Mouse (Mus musculus): ENCODE results near the gene Flnb. TPM values are rescaled to one million over a fixed set of nuclear protein-coding genes. Genes with fewer than 3 reads are reported as not detected.

Gene Flnb
- polyA plus RNA-seq, 1 experiment from 2014 or later = 12.0 TPM

GRCm38 (mm10) chr14:7918150-7918991 is 100.6 kb downstream of the Flnb start:
- H3K4me3 ChIP-seq (ENCODE audit: low read depth, low read length) = no peak overlapping the region
- H3K9ac ChIP-seq (ENCODE audit: low read length) = no peak overlapping the region
- no peaks in the 10 kb centered on the region for H3K4me1 ChIP-seq (ENCODE audit: control insufficient read depth, insufficient read depth, low read length)
- H3K27ac ChIP-seq (ENCODE audit: low read depth, low read length) = no peak overlapping the region
- no peak overlapping the region for H3K4me2 ChIP-seq
- H3K27me3 ChIP-seq (ENCODE audit: control insufficient read depth, insufficient read depth, low read length) = no peaks in the 10 kb centered on the region
- WGBS = 90% methylated on average over 6 of the region's 6 CpGs
- no peak for ATAC-seq (ENCODE audit: low FRiP score)
- no peaks in the 10 kb centered on the region for H3K9me3 ChIP-seq (ENCODE audit: control insufficient read depth, low read length)
- peaks cover 11% of the 10 kb centered on the region for H3K36me3 ChIP-seq (ENCODE audit: control insufficient read depth, insufficient read depth, low read length)
- DNase-seq (ENCODE audit: low spot score, missing footprints) = no peak

DNA sequence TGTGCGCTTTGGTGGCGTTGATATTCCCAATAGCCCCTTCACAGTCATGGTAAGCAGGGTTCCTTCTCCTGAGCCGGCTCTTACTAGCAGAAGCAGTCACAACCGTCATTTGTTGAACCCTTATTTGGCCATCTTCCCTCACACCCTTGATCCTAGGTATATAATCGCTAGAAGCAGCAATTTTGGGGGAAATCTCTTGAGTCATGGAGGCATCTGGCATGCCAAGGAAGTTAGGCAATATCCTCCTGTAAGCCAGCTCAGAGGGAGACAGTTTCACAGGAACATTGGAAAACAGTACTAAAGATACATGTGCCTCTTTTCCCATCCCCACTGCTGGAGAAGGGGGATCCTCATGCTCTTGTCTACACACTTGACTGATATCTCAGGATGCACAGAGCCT is 101.6 kb downstream of the Flnb start:
- Histone ChIP-seq H3K36me3 (ENCODE audit: control insufficient read depth, insufficient read depth, low read length) (peaks cover 13% of the 10 kb centered on the region), H3K9ac (ENCODE audit: low read length) (no peak overlapping the region), H3K9me3 (ENCODE audit: control insufficient read depth, low read length) (no peaks in the 10 kb centered on the region), H3K4me3 (ENCODE audit: low read depth, low read length) (no peak overlapping the region), H3K4me1 (ENCODE audit: control insufficient read depth, insufficient read depth, low read length) (no peaks in the 10 kb centered on the region), H3K27me3 (ENCODE audit: control insufficient read depth, insufficient read depth, low read length) (no peaks in the 10 kb centered on the region), H3K27ac (ENCODE audit: low read depth, low read length) (no peak overlapping the region), H3K4me2 (no peak overlapping the region)
- no peak for ATAC-seq (ENCODE audit: low FRiP score)
- DNase-seq (ENCODE audit: low spot score, missing footprints) = no peak
- WGBS = 88% methylated on average over 5 of the region's 5 CpGs

DNA sequence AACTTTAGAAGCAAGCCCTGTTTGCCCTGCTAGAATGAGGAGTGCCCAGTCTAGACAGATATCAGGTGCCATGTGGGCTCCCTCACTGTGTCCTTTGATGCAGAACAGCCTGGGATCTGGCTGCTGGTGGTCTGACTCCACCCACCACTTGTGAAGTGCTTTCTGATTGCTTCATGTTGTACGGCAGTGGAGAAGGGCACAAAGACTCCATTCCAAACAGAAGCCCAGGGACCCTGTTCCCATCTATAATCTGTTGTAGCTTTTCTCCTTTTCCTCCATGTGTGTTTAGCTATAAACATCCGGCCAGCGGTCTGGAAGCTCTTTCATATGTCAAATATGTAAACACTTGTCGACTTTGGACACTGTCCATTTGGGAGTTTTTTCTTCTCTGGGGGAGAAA is 102.2 kb downstream of the Flnb start:
- peaks cover 13% of the 10 kb centered on the region for H3K36me3 ChIP-seq (ENCODE audit: control insufficient read depth, insufficient read depth, low read length)
- H3K4me3 ChIP-seq (ENCODE audit: low read depth, low read length) = no peak overlapping the region
- H3K9ac ChIP-seq (ENCODE audit: low read length) = no peak overlapping the region
- H3K4me1 ChIP-seq (ENCODE audit: control insufficient read depth, insufficient read depth, low read length) = no peaks in the 10 kb centered on the region
- H3K9me3 ChIP-seq (ENCODE audit: control insufficient read depth, low read length) = no peaks in the 10 kb centered on the region
- no peak for ATAC-seq (ENCODE audit: low FRiP score)
- no peak overlapping the region for H3K4me2 ChIP-seq
- no peaks in the 10 kb centered on the region for H3K27me3 ChIP-seq (ENCODE audit: control insufficient read depth, insufficient read depth, low read length)
- H3K27ac ChIP-seq (ENCODE audit: low read depth, low read length) = no peak overlapping the region
- 85% methylated on average over 4 of the region's 4 CpGs for WGBS
- no peak for DNase-seq (ENCODE audit: low spot score, missing footprints)

DNA sequence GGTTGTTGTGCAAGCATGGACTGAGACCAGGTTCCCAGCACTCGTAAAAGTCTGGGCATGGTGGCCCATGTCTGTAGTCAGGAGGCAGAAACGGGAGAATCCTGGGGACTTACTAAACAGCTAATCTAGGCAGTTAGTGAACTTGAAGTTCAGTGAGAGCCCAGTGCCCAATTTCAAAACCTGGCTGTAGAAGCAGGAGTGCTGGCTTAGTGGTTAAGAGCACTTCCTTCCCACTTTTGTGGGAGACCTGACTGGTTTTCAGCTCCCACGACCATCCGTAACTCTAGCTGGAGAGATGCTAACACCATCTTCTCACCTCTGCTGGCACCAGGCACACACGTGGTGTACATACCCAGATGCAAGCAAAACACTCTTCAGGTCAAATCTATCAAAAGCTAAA is 103.7 kb downstream of the Flnb start:
- Histone ChIP-seq H3K27me3 (ENCODE audit: control insufficient read depth, insufficient read depth, low read length) (no peaks in the 10 kb centered on the region), H3K4me1 (ENCODE audit: control insufficient read depth, insufficient read depth, low read length) (no peaks in the 10 kb centered on the region), H3K27ac (ENCODE audit: low read depth, low read length) (no peak overlapping the region), H3K9ac (ENCODE audit: low read length) (no peak overlapping the region), H3K36me3 (ENCODE audit: control insufficient read depth, insufficient read depth, low read length) (peaks cover 13% of the 10 kb centered on the region), H3K4me2 (no peak overlapping the region), H3K4me3 (ENCODE audit: low read depth, low read length) (no peak overlapping the region), H3K9me3 (ENCODE audit: control insufficient read depth, low read length) (no peaks in the 10 kb centered on the region)
- DNase-seq (ENCODE audit: low spot score, missing footprints) (no peak), ATAC-seq (ENCODE audit: low FRiP score) (no peak)
- WGBS = 92% methylated on average over 5 of the region's 5 CpGs

DNA sequence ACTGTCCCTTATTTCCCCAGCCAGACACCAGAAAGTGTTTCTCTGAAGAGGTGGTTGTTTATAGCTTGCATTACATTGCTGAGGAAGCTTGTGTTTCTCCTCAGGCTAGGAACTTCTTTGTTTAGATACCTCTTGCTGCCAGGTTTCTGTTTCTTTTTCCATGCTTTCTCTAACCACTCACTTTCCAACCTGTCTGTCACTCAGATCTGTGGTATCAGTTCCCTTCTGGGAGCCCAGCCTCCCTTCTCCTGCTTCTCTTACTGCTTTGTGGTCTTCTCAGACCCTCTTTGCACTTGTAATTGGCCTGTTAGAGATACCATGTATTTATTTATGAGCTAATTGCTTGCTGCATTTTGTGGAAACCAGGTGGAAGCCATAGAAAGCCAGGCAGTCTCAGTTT is 105.9 kb downstream of the Flnb start:
- Histone ChIP-seq H3K9me3 (ENCODE audit: control insufficient read depth, low read length) (no peaks in the 10 kb centered on the region), H3K36me3 (ENCODE audit: control insufficient read depth, insufficient read depth, low read length) (peaks cover 3% of the 10 kb centered on the region), H3K4me1 (ENCODE audit: control insufficient read depth, insufficient read depth, low read length) (no peaks in the 10 kb centered on the region), H3K4me3 (ENCODE audit: low read depth, low read length) (no peak overlapping the region), H3K27me3 (ENCODE audit: control insufficient read depth, insufficient read depth, low read length) (no peaks in the 10 kb centered on the region), H3K4me2 (no peak overlapping the region), H3K9ac (ENCODE audit: low read length) (no peak overlapping the region), H3K27ac (ENCODE audit: low read depth, low read length) (no peak overlapping the region)
- ATAC-seq (ENCODE audit: low FRiP score) = no peak
- DNase-seq (ENCODE audit: low spot score, missing footprints) = no peak

GRCm38 (mm10) chr14:7928362-7928761 is 110.6 kb downstream of the Flnb start:
- H3K4me1 ChIP-seq (ENCODE audit: control insufficient read depth, insufficient read depth, low read length) = no peaks in the 10 kb centered on the region
- no peak overlapping the region for H3K4me3 ChIP-seq (ENCODE audit: low read depth, low read length)
- ATAC-seq (ENCODE audit: low FRiP score) (no peak), DNase-seq (ENCODE audit: low spot score, missing footprints) (no peak)
- no peak overlapping the region for H3K27ac ChIP-seq (ENCODE audit: low read depth, low read length)
- H3K36me3 ChIP-seq (ENCODE audit: control insufficient read depth, insufficient read depth, low read length) = peaks cover 10% of the 10 kb centered on the region; the same call in 1 of the 2 replicates
- H3K27me3 ChIP-seq (ENCODE audit: control insufficient read depth, insufficient read depth, low read length) = no peaks in the 10 kb centered on the region
- 86% methylated on average over 1 of the region's 1 CpGs for WGBS
- H3K4me2 ChIP-seq = no peak overlapping the region
- no peaks in the 10 kb centered on the region for H3K9me3 ChIP-seq (ENCODE audit: control insufficient read depth, low read length)
- no peak overlapping the region for H3K9ac ChIP-seq (ENCODE audit: low read length)

- H3K4me2 ChIP-seq = no peak overlapping the region
- H3K9me3 ChIP-seq (ENCODE audit: control insufficient read depth, low read length) = no peaks in the 10 kb centered on the region
- DNase-seq (ENCODE audit: low spot score, missing footprints) = no peak
- ATAC-seq (ENCODE audit: low FRiP score) = no peak
- H3K36me3 ChIP-seq (ENCODE audit: control insufficient read depth, insufficient read depth, low read length) = peaks cover 10% of the 10 kb centered on the region; the same call in 1 of the 2 replicates
- no peak overlapping the region for H3K9ac ChIP-seq (ENCODE audit: low read length)
- H3K27me3 ChIP-seq (ENCODE audit: control insufficient read depth, insufficient read depth, low read length) = no peaks in the 10 kb centered on the region
- H3K4me3 ChIP-seq (ENCODE audit: low read depth, low read length) = no peak overlapping the region
- no peaks in the 10 kb centered on the region for H3K4me1 ChIP-seq (ENCODE audit: control insufficient read depth, insufficient read depth, low read length)
- 90% methylated on average over 7 of the region's 7 CpGs for WGBS
- H3K27ac ChIP-seq (ENCODE audit: low read depth, low read length) = no peak overlapping the region
Measured at GRCm38 (mm10) chr14:7929029-7929428, 111.3 kb downstream of the Flnb start.

GRCm38 (mm10) chr14:7932151-7932550 is 114.4 kb downstream of the Flnb start:
- no peak for DNase-seq (ENCODE audit: low spot score, missing footprints)
- Histone ChIP-seq H3K27ac (ENCODE audit: low read depth, low read length) (no peak overlapping the region), H3K9me3 (ENCODE audit: control insufficient read depth, low read length) (no peaks in the 10 kb centered on the region), H3K27me3 (ENCODE audit: control insufficient read depth, insufficient read depth, low read length) (no peaks in the 10 kb centered on the region), H3K4me2 (no peak overlapping the region), H3K4me3 (ENCODE audit: low read depth, low read length) (no peak overlapping the region), H3K4me1 (ENCODE audit: control insufficient read depth, insufficient read depth, low read length) (no peaks in the 10 kb centered on the region), H3K9ac (ENCODE audit: low read length) (no peak overlapping the region), H3K36me3 (ENCODE audit: control insufficient read depth, insufficient read depth, low read length) (peaks cover 10% of the 10 kb centered on the region; the same call in 1 of the 2 replicates)
- ATAC-seq (ENCODE audit: low FRiP score) = no peak
- WGBS = 89% methylated on average over 4 of the region's 4 CpGs

DNA sequence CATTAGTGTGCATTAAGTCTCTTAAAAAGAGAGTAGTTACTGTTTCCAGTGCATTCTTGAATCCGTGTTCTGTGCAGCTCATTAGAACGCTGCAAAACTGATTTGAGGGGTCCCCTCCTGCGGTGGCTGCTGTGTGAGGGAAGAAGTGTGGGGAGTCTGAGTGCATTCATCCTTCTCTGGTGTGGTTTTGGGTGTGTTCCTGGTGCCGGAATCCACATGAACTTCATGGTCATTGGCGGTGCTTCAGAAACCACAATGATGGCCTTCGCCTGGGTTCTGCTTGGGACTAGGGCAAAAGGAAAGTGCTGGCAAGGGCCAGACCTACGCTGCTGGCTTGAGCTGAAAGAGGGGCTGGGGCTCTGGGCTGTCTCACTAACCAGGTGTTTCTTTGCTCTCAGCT is 116.4 kb downstream of the Flnb start:
- Histone ChIP-seq H3K4me2 (no peak overlapping the region), H3K27ac (ENCODE audit: low read depth, low read length) (no peak overlapping the region)
- 92% methylated on average over 7 of the region's 7 CpGs for WGBS

More for the DNA sequence above, 116.4 kb downstream of the Flnb start:
- ATAC-seq (ENCODE audit: low FRiP score) = no peak
- H3K4me3 ChIP-seq (ENCODE audit: low read depth, low read length) = no peak overlapping the region
- H3K9ac ChIP-seq (ENCODE audit: low read length) = no peak overlapping the region
- H3K36me3 ChIP-seq (ENCODE audit: control insufficient read depth, insufficient read depth, low read length) = peaks cover 7% of the 10 kb centered on the region; the same call in 1 of the 2 replicates
- no peaks in the 10 kb centered on the region for H3K9me3 ChIP-seq (ENCODE audit: control insufficient read depth, low read length)
- H3K27me3 ChIP-seq (ENCODE audit: control insufficient read depth, insufficient read depth, low read length) = no peaks in the 10 kb centered on the region
- DNase-seq (ENCODE audit: low spot score, missing footprints) = no peak
- no peaks in the 10 kb centered on the region for H3K4me1 ChIP-seq (ENCODE audit: control insufficient read depth, insufficient read depth, low read length)

Measured in midbrain, embryonic 11.5 days (tissue).